Mouse (Mus musculus) thymus, adult 2 months (tissue): ENCODE results near the gene Dis3l.

Experiments used
- CTCF ChIP-seq: fragments of 200-500 bp; IDR thresholded peaks from 2 replicates; pipeline ENCODE4 v1.5.1; 2012; ENCODE audit warnings: mild to moderate bottlenecking, control low read depth, low read length, moderate library complexity, borderline replicate concordance; ENCODE audit not compliant: control insufficient read depth, poor library complexity, insufficient read depth; ENCODE audit errors: extremely low read depth
- POLR2A ChIP-seq: fragments of 200-500 bp; IDR thresholded peaks from 2 replicates; pipeline ENCODE4 v1.6.1; 2012; ENCODE audit warnings: mild to moderate bottlenecking, low read length, control low read depth, moderate library complexity; ENCODE audit not compliant: control insufficient read depth, poor library complexity, insufficient read depth; ENCODE audit errors: extremely low read depth

DNA sequence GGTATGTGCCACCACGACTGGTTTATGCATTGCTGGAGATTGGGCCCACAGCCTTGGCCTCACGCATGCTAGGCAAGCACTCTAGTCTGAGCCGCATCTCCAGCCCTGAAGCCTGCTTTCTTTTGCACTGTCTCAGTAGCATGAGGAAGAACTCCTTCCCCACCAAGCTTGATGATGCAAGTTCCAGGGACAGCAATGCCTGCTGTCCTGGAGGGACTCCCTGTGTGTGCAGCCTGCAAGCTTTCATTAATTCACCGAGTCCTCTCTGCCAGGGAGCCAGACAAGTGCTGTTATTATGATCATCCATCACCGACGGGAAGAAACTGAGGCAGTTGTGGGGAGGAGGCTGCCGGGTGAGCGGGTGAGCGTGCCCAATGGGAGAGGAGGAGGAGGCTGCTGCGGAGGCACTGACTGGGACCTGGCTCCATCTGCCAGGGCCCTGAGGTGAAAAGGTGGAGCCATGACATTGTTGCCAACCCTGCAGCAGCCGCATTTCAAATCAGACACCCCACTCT lies 30.3 kb upstream of the Dis3l start:
- TF ChIP-seq CTCF (no peak), POLR2A (no peak)
